Mouse (Mus musculus) liver, postnatal 0 days (tissue): Measurements from ENCODE around the gene Ctnnb1. TPM values are rescaled to one million over a fixed set of nuclear protein-coding genes. Genes with fewer than 3 reads are reported as not detected.

Source experiments
- ATAC-seq: fragments of 200-750 bp; cut with Nextera tagmentation; 2 replicates; pipeline ENCODE4 v1.8.0; 2017; ENCODE audit warnings: mild to moderate bottlenecking, moderate library complexity
- DNase-seq: peaks from one replicate; pipeline ENCODE4 v3.0.0-alpha.2; 2016
- H3K27ac ChIP-seq: fragments of 300-500 bp; sonication (generic); 2 replicates; pipeline ENCODE4 v1.5.1; 2014; ENCODE audit warnings: antibody characterized with exemption, moderate library complexity, mild to moderate bottlenecking, low read depth
- H3K27me3 ChIP-seq: fragments of 300-500 bp; sonication (generic); 2 replicates; pipeline ENCODE4 v1.6.1; 2014; ENCODE audit warnings: low read length, control low read depth, mixed read lengths; ENCODE audit not compliant: insufficient read depth
- H3K36me3 ChIP-seq: fragments of 300-500 bp; sonication (generic); replicated peaks from 2 replicates; pipeline ENCODE4 v1.6.1; 2014; ENCODE audit warnings: mild to moderate bottlenecking, control low read depth, low read length, moderate library complexity, mixed read lengths; ENCODE audit not compliant: insufficient read depth
- H3K4me1 ChIP-seq: fragments of 300-500 bp; sonication (generic); 2 replicates; pipeline ENCODE4 v1.6.1; 2014; ENCODE audit warnings: antibody characterized with exemption, mild to moderate bottlenecking, control low read depth; ENCODE audit not compliant: insufficient read depth
- H3K4me2 ChIP-seq: fragments of 300-500 bp; sonication (generic); 2 replicates; pipeline ENCODE4 v1.6.1; 2014; ENCODE audit warnings: low read depth, mild to moderate bottlenecking, low read length, moderate library complexity, mixed read lengths
- H3K4me3 ChIP-seq: fragments of 300-500 bp; sonication (generic); 2 replicates; pipeline ENCODE4 v1.5.1; 2014; ENCODE audit warnings: low read depth, low read length
- H3K9ac ChIP-seq: fragments of 300-500 bp; sonication (generic); replicated peaks from 2 replicates; pipeline ENCODE4 v1.6.1; 2014; ENCODE audit warnings: mild to moderate bottlenecking, moderate library complexity
- H3K9me3 ChIP-seq: fragments of 300-500 bp; sonication (generic); 2 replicates; pipeline ENCODE4 v1.6.1; 2016; ENCODE audit warnings: mild to moderate bottlenecking, control low read depth, low read length, mixed read lengths
- CTCF ChIP-seq: sonication (generic); IDR thresholded peaks from 2 replicates; pipeline ENCODE4 v1.5.1; 2016; ENCODE audit warnings: antibody characterized with exemption, low read depth
- EP300 ChIP-seq: IDR thresholded peaks from 2 replicates; pipeline ENCODE4 v1.6.1; 2016; ENCODE audit warnings: antibody characterized with exemption, low read depth, mild to moderate bottlenecking
- WGBS: fragments of 180-500 bp; shearing (Covaris S2); extraction: QIAGEN DNeasy Blood & Tissue Kit; methylation state at CpG from one replicate; pipeline ENCODE4 v1.1.7; 2014; ENCODE audit not compliant: insufficient replicate concordance; 5-methylcytosine and 5-hydroxymethylcytosine counted together
- polyA plus RNA-seq: library from polyadenylated mRNA; unstranded; fragments of >200 nt; fragmentation: Nextera tagmentation; extraction: Ambion mirVana; gene quantifications from 2 replicates; pipeline ENCODE4 v1.2.1, GENCODE M21; 2015

The Ctnnb1 gene
- polyA plus RNA-seq, 1 experiment from 2014 or later: 72.7 TPM

DNA sequence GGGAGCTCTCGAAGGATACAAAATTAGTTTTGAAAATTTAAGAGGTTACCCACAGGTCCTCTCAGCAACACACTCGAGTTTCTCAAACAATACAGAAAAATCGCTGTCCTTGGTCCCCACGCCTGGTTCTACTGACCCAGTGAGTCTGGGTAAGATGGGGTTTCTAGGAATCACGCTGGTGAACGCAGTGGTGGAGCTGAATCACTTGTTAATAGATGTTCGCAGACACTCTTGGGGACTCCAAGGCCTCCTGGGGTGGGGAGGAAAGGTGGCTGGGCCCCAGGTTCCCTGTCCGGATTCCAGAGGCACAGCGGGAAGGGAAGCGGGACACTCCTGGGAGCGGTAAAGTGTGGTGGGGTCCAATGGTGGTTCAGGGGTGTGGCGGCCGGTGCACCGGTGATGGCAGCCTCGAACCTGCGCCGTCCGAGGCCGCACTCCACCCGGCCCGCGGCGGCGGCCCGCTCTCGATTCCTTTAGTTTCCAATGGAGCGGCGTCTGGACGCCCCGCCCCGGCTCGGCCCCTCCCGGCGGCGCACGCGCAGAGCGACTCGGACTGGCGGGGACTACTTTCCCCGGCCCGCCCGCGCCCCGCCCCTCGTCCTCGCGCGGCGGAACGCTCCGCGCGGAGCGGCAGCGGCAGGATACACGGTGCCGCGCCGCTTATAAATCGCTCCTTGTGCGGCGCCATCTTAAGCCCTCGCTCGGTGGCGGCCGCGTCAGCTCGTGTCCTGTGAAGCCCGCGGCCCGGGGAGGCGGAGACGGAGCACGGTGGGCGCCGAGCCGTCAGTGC, 4.0 kb downstream of the Ctnnb1 start:
- WGBS: 12% methylated on average over 43 of the region's 78 CpGs
- Histone ChIP-seq H3K4me3 (peak overlapping the region; percentile 94), H3K27ac (peak overlapping the region; percentile 96), H3K4me1 (peaks cover 31% of the 10 kb centered on the region), H3K36me3 (no peaks in the 10 kb centered on the region), H3K4me2 (peak overlapping the region; percentile 90), H3K9ac (peak overlapping the region; percentile 94), H3K9me3 (no peaks in the 10 kb centered on the region), H3K27me3 (no peaks in the 10 kb centered on the region)
- TF ChIP-seq CTCF (no peak), EP300 (no peak)
- DNase-seq (peak; percentile 98), ATAC-seq (peak; percentile 94)

- DNase-seq (no peak), ATAC-seq (peak; percentile 81)
- H3K4me2 ChIP-seq: peak overlapping the region; percentile 90
- peak overlapping the region; percentile 96 for H3K27ac ChIP-seq
- WGBS: under 1% methylated on average over 35 of the region's 58 CpGs
- H3K4me1 ChIP-seq: peaks cover 35% of the 10 kb centered on the region
- H3K4me3 ChIP-seq: peak overlapping the region; percentile 94
- H3K9ac ChIP-seq: peak overlapping the region; percentile 94
- H3K27me3 ChIP-seq: no peaks in the 10 kb centered on the region
- no peaks in the 10 kb centered on the region for H3K9me3 ChIP-seq
- peaks cover 3% of the 10 kb centered on the region; the same call in 1 of the 2 replicates for H3K36me3 ChIP-seq
- TF ChIP-seq EP300: no peak
- TF ChIP-seq CTCF: no peak
Measured at GRCm38 (mm10) chr9:120933587-120933885, 4.5 kb downstream of the Ctnnb1 start.

DNA sequence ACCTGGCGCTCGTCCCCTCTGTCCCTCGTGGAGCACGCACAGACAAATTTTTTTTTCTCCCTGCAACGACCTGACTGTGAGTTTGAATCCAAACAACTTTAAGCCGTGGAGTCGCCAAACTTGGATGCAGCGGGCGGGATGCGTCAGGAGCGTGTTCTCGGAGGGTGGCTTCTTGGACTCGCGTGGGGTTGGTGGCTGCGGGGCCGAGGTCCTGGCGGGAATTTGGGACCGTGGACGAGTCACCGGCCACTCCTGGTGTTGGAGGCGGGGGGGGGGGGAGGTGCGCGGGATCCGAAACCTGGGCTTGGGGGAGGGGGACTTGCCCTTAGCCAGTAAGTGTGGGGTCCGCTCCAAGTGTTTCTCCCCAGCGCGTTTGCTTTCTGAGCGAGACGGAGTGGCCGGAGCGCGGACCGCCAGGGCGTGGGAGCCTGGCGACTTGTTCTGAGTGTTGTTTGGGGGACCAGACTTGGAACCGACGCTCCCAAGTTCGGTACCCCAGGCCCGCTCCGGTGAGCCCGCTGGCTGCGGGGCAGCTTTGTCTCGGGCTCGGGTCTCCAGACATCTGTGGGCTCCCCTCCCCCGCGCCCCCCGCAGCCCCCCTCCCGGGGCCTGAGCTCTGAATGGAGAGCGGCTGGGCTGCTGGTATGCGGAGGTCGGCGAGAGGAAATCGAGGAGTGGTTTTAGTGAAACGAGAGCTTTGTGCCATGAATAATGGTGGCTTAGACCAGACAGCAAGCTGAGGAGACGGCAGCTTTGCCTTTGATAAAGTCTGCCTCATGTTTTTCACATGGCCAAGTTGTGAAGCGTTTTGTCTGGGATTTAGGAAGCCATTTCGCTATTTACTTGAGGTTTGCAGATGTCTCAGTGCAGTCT, 5.1 kb downstream of the Ctnnb1 start:
- Histone ChIP-seq H3K36me3 (peaks cover 5% of the 10 kb centered on the region; the same call in 1 of the 2 replicates), H3K4me3 (peak overlapping the region; percentile 94), H3K9ac (peak overlapping the region; percentile 94), H3K4me1 (peaks cover 41% of the 10 kb centered on the region), H3K9me3 (no peaks in the 10 kb centered on the region), H3K4me2 (peak overlapping the region; percentile 90), H3K27me3 (no peaks in the 10 kb centered on the region), H3K27ac (peak overlapping the region; percentile 96)
- ATAC-seq (peak; percentile 1; the same call in 1 of the 2 replicates), DNase-seq (peak; percentile 52)
- WGBS: under 1% methylated on average over 54 of the region's 57 CpGs
- no peak for TF ChIP-seq CTCF
- TF ChIP-seq EP300: no peak

- H3K4me1 ChIP-seq: peaks cover 46% of the 10 kb centered on the region
- H3K4me3 ChIP-seq: peak overlapping the region; percentile 94
- WGBS: 5% methylated on average over 14 of the region's 14 CpGs
- H3K36me3 ChIP-seq: peaks cover 5% of the 10 kb centered on the region; the same call in 1 of the 2 replicates
- peak overlapping the region; percentile 96 for H3K27ac ChIP-seq
- ATAC-seq (no peak), DNase-seq (no peak)
- TF ChIP-seq CTCF: no peak
- no peak for TF ChIP-seq EP300
- no peaks in the 10 kb centered on the region for H3K9me3 ChIP-seq
- peak overlapping the region; percentile 94 for H3K9ac ChIP-seq
- H3K27me3 ChIP-seq: no peaks in the 10 kb centered on the region
- H3K4me2 ChIP-seq: peak overlapping the region; percentile 90
Measured at GRCm38 (mm10) chr9:120934821-120935633, 6.0 kb downstream of the Ctnnb1 start.

GRCm38 (mm10) chr9:120935634-120935922, 6.6 kb downstream of the Ctnnb1 start:
- WGBS: 10% methylated on average over 4 of the region's 4 CpGs
- DNase-seq (no peak), ATAC-seq (no peak)
- Histone ChIP-seq H3K36me3 (peaks cover 5% of the 10 kb centered on the region; the same call in 1 of the 2 replicates), H3K9me3 (no peaks in the 10 kb centered on the region), H3K4me3 (peak overlapping the region; percentile 94), H3K4me2 (peak overlapping the region; percentile 90), H3K9ac (peak overlapping the region; percentile 94), H3K27me3 (no peaks in the 10 kb centered on the region), H3K4me1 (peaks cover 46% of the 10 kb centered on the region), H3K27ac (peak overlapping the region; percentile 96)
- no peak for TF ChIP-seq CTCF
- TF ChIP-seq EP300: no peak

DNA sequence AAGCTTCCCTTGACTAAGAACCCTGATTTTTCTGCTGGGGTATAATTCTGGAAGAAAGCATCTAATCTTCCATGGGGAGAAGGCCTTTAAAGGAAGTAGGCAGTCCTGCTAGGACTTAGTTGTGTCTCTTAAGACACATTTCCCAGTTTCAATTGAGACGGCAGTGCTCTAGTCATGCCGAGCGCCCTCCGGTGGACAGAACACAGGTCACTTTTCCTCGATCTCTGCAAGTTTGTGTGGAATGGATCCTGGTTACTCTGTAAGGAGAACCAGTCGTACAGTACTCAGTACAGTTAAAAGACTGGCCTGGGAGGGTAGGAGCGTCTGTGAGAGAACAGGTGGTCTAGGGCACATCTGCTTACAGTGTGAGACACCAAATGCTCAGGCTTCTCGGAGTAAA, 7.3 kb downstream of the Ctnnb1 start:
- WGBS: 15% methylated on average over 8 of the region's 8 CpGs
- Histone ChIP-seq H3K27me3 (no peaks in the 10 kb centered on the region), H3K4me2 (peak overlapping the region; percentile 90), H3K4me3 (peak overlapping the region; percentile 94), H3K9ac (peak overlapping the region; percentile 94), H3K36me3 (peaks cover 10% of the 10 kb centered on the region), H3K4me1 (peaks cover 54% of the 10 kb centered on the region), H3K27ac (peak overlapping the region; percentile 96), H3K9me3 (no peaks in the 10 kb centered on the region)
- TF ChIP-seq EP300 (no peak), CTCF (peak; percentile 82)
- ATAC-seq: no peak
- peak; percentile 77 for DNase-seq
